Mouse (Mus musculus) spleen, adult 12 weeks (tissue): ENCODE data around the gene Zbp1.

Source experiments
- DNase-seq: peaks from one replicate; pipeline ENCODE4 v3.0.0; 2022; ENCODE audit warnings: low spot score

The Zbp1 gene

DNA sequence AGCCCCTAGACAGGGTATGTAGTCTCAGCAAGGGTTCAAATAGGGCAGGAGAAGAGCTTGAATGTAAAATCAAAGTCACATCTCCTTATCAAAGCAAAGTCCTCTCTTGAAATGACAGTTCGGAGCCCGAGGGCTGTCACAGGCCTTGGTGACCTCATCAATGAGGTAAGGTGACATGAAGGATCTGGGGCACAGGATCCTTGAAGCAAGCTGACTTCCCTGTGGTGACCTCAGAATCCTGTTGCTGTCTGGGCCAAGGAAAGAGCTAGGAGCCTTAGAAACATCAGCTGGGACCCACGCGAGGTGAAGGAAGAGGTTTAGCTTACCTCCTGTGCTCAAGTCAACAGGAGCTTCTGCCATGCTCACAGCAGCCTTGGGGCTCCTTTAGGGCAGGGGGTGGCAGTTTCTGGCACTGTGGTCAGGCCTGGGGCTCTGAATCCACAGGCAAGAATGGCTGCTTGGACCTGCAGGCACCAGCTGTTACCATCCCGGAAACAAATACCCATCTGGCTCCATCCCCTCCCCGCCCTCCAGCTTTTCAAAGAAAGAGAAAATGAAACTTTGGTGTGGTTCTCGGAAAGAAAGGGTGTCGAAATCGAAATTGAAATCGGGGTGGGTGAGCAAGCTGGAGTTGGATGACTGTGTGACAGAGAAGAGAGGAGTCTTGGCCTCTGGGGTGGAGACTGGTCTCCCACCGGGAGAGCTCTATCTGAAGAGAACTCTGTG, at the start of gene Zbp1:
Zbp1 (minus strand) TSS at position 508 of the 726 bp plus-strand sequence.
- peak; percentile 42 for DNase-seq

- DNase-seq = no peak
Observed at GRCm38 (mm10) chr2:173267562-173267961, 48.8 kb upstream of the Zbp1 start.

- DNase-seq = no peak
Observed at GRCm38 (mm10) chr2:173266349-173267112, 47.8 kb upstream of the Zbp1 start.

DNA sequence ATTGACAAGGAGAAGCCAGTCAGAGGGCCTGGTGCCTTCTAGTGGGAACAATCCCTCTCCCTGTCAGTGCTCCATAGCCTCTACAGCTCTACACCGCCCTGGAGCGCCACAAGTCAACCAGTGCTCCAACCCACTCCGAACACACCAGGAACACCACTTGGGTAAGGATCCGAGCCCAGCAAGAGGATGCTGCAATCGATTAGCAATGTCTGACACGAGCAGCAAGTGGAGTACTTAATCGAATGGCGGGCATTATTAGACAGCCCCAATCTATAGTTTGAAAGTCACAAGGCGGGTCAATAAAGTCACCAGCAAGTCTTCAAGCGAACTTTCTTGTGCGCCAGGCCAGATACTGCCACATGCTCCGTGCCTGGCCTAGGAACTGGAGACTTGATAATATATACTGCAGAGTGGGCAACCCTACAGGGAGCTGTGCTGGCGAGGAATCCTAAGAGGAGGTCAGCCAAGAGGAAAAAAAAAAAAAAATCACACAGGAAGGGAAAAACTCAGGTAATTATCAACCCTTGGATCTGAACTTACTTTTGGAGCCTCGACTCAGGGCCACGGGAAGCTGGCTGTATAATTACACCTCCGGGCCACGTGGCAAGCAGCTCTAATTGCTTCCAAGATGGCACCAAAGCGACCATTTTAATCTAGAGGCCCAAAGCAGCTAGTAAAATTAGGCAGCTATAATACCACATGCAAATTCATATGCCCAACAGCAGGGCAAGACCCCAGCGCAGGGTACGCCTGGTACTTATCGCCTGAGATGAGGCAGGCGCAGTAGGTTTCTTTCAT, 46.9 kb upstream of the Zbp1 start:
- no peak for DNase-seq

DNA sequence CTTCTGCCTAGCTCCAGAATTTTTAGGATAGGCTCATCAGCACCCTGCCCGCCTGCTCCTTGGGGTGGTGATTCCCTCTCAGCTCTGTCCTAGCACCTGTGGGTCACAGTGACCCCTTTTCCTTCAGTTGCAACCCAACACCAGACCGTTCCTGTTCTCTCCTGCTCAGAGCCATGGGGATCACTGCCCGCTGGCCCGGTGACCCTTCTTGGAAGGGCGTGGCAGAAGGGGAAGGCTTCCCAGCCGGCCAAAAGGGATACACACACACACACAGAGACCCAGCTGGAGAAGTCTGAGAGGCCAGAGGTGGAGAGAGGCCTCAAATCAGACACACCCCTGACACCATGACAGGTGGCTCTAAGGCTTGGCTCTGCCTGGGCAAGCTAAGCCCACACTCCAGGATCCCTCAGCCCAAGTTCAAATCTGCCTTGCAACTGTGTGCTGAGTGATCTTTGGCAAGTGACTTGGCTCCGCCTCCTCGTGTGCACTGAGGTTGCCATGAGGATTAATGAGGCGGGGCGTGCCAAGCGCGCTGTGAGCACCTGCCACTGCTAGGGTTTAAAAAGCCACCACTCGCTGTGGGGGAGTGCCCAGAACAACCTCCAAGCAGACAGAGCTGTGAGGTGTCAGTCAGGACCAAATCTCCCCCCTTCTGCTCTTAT, 45.9 kb upstream of the Zbp1 start:
- no peak for DNase-seq

DNA sequence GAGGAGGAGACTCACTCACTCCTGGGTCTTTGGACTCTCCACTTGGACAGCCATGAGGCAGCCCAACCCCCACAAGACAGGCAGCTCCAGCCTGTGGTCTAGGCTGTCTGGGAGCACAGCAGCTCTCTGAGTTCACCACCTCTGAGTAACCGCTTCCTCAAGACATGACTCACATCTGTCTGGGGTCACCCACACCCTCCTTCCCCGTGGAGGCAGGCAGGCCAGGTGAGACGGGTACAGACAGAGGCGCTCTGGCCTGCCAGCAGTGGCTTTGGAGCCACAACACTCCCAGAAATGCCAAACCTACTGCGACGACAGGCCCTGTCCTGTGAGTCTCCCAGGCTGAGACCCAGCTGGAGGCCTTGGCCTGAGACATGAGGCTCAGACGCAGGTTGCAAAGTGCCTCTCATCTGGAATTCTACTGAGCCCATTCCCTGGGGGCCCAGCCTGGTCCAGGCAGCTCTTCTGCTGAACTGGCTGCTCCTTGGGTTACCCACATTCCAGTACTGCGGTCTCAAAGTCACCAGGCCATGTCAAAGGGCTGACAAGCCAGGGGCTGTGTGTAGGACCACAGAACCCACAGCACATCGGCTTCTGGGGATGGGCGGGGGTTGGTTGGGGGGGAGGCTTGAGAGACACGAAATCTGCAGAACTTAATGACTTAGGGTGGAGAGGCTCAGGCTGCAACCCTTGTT, 45.1 kb upstream of the Zbp1 start:
- no peak for DNase-seq

DNA sequence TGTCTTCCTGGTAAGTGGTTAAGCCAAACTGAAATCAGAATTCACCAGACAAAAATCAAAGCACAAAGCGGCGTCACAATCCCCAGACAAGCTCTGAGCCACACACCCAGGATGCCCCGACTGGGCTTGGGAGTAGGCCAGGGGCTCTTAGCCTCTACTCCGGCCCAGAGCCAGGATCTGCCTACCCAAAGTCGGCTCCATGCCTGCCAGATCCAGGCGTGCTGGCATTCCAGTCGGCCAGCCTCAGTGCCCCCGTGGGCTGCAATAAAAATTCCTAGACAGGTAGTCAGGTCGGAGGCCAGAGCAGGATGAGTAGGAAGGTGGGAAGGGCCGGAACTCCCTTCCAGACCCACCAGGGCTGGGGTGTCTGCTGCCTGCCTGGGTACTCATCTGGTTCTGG, 42.8 kb upstream of the Zbp1 start:
- DNase-seq = no peak

DNA sequence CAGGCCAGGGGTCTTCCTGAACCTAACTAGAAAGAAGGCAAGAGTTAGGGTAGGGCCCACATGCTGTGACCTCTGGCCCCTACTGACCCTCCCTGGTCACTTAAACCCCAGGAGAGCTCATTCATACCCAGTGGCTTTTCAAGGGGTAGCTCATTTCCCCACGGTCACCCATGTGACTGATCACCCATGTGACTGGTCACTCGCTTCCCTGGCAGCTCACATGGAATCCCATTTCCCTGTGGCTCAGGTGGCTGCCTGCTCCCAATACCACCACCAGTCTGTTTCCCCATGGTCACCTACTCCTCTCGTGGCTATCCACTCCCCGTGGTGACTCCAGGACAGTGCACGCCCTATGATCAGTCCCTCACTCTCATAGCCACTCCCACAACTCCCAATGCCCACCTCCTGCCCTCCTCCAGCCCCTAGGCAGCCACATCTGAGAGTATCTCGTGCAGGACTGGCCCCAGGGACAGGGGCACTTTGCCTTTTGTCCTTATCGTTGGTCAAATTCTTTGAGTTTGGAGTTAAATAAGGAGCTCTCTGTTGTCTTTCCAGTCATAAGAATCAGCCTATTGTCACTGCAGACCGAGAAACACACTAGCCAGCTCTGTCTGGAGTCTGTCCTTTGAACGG, 39.9 kb upstream of the Zbp1 start:
- DNase-seq = no peak

- DNase-seq = no peak
Observed at GRCm38 (mm10) chr2:173257610-173258009, 38.9 kb upstream of the Zbp1 start.

DNA sequence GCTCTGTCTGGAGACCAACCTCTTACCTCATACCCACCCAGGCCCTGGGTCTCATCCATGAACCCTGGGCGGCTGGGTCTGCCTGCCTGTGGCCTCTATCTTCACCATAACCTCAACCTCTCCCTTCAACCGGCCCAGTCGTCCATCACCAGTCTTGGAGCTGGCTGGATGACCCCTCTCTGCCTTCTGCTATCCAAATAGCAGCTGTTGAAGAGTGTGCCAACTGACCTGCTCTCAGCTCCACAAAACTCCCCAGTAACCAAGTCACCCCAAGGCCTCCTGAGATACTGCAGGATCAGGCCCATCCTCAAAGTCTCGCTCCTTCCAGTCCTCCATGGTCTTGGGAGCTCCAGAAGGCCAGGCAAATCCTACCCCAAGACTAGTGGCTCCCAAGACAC, 37.8 kb upstream of the Zbp1 start:
- no peak for DNase-seq

GRCm38 (mm10) chr2:173255810-173256551, 37.3 kb upstream of the Zbp1 start:
- no peak for DNase-seq

- DNase-seq = no peak
Observed at GRCm38 (mm10) chr2:173253761-173254662, 35.3 kb upstream of the Zbp1 start.

GRCm38 (mm10) chr2:173251675-173252074, 33.0 kb upstream of the Zbp1 start:
- no peak for DNase-seq

DNA sequence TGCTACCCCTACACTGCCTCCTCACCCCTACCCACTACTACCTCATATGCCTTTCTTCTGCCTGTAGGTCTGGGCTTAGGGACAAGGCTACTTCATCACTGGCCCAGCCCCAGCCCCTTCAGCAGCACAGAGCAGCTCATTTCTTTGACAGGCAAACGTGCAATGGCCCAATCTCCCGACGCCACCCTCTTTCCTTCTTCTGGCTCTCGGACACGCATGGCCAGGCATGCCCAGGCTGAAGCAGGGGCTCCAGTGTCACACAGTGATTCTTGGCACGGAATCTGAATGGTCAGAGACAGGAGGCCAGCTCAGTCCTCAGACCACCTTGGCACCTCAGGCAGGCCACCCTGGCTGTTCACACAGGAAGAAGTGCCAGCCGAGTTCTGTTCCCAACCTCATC, 32.4 kb upstream of the Zbp1 start:
- no peak for DNase-seq

DNA sequence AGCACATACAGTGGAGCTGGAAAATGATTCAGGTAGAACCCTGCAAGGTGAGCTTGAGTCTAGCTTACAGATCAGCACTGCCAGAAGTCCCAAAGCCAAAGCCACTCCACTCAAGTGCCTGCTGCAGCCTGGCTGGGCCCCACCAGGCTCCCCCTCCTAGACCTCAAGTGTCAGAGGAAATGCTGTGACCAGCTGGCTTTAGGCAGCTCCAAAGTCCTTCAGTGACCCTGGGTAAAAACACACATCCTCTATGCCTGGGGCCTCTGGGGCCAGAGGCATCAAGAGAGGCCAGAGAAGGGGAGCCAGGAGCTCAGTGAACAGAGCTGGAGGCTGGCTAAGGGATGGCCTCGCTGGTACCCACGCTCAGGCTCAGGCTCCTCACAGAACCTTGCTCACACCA, 31.7 kb upstream of the Zbp1 start:
- DNase-seq = no peak

GRCm38 (mm10) chr2:173249965-173250364, 31.2 kb upstream of the Zbp1 start:
- no peak for DNase-seq

GRCm38 (mm10) chr2:173249386-173249785, 30.7 kb upstream of the Zbp1 start:
- DNase-seq = no peak

DNA sequence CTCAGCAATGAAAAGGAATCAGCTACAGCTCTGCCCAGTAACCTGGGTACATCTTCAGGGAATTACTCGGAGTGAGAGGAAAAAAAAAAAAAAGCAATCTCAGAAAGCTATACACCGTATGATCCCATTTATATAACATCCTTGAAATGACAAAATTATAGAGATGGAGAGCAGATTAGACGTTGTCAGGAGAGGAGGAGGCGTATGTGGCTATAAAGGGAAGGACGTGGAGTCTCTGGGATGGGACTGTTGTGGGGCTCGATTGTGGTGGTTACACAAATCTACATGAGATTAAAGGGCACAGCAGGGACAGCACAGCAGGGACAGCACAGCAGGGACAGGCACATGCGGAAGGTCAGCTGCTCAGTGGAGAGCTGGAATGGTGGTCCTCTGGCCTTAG, 30.1 kb upstream of the Zbp1 start:
- DNase-seq = no peak

DNA sequence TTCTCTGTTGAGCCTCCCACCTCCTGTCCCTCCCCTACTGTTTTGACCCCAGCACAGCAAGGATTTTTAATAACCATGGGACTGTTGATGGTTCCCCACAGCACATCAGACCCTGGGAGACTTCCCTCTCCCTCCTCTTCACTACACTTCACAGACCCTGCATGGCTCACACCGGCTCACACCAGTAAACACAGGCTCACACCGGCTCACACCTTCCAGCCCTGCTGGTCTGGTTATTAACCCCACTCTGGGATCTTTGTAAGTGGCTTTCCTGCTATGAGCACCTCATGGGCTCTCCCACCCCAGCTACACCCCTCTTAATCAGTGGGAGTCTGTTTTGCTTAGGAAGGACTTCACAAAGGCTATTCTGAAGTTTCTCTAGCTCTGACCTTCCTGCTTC, 29.2 kb upstream of the Zbp1 start:
- no peak for DNase-seq
